Mouse (Mus musculus) small intestine, adult 2 months (tissue): Measurements from ENCODE around the gene Nkx2-3. TPM values are rescaled to one million over a fixed set of nuclear protein-coding genes. Genes with fewer than 3 reads are reported as not detected.

Experiments
- H3K27ac ChIP-seq: fragments of 200-500 bp; 2 replicates; pipeline ENCODE4 v1.5.1; 2012; ENCODE audit warnings: low read depth, low read length, control low read depth, inconsistent platforms; ENCODE audit not compliant: insufficient read depth
- H3K27me3 ChIP-seq: fragments of 200-500 bp; 2 replicates; pipeline ENCODE4 v1.6.1; 2012; ENCODE audit warnings: mild to moderate bottlenecking, moderate library complexity, low read length, inconsistent platforms; ENCODE audit not compliant: control insufficient read depth, insufficient read depth
- H3K36me3 ChIP-seq: fragments of 200-500 bp; 2 replicates; pipeline ENCODE4 v1.6.1; 2012; ENCODE audit warnings: mild to moderate bottlenecking, low read length, control low read depth, inconsistent platforms; ENCODE audit not compliant: control insufficient read depth, insufficient read depth
- H3K4me1 ChIP-seq: fragments of 200-500 bp; 2 replicates; pipeline ENCODE4 v1.6.1; 2012; ENCODE audit warnings: low read length, inconsistent platforms, mixed read lengths; ENCODE audit not compliant: control insufficient read depth, insufficient read depth, insufficient read length
- H3K4me3 ChIP-seq: fragments of 200-500 bp; 2 replicates; pipeline ENCODE4 v1.5.1; 2012; ENCODE audit warnings: low read depth, mild to moderate bottlenecking, control low read depth, inconsistent platforms, low read length, moderate library complexity
- CTCF ChIP-seq: fragments of 200-500 bp; IDR thresholded peaks from 2 replicates; pipeline ENCODE4 v1.5.1; 2012; ENCODE audit warnings: low read depth, mild to moderate bottlenecking, control low read depth, inconsistent platforms, low read length, moderate library complexity, mixed read lengths; ENCODE audit not compliant: insufficient replicate concordance, insufficient read length; ENCODE audit errors: extremely low read depth
- POLR2A ChIP-seq: fragments of 200-500 bp; IDR thresholded peaks from 2 replicates; pipeline ENCODE4 v1.6.1; 2012; ENCODE audit warnings: low read depth, mild to moderate bottlenecking, control low read depth, inconsistent platforms, low read length, moderate library complexity
- WGBS: fragments of 180-500 bp; shearing (Covaris S2); methylation state at CpG from one replicate; pipeline ENCODE4 v1.1.7; 2018; 5-methylcytosine and 5-hydroxymethylcytosine counted together
- polyA plus RNA-seq: library from polyadenylated mRNA; depleted of rRNA; stranded (reverse); fragments of >200 nt; gene quantifications from 2 replicates; pipeline ENCODE4 v1.2.3, GENCODE M21; 2012

The Nkx2-3 gene
- polyA plus RNA-seq, 1 experiment: 24.9 TPM

DNA sequence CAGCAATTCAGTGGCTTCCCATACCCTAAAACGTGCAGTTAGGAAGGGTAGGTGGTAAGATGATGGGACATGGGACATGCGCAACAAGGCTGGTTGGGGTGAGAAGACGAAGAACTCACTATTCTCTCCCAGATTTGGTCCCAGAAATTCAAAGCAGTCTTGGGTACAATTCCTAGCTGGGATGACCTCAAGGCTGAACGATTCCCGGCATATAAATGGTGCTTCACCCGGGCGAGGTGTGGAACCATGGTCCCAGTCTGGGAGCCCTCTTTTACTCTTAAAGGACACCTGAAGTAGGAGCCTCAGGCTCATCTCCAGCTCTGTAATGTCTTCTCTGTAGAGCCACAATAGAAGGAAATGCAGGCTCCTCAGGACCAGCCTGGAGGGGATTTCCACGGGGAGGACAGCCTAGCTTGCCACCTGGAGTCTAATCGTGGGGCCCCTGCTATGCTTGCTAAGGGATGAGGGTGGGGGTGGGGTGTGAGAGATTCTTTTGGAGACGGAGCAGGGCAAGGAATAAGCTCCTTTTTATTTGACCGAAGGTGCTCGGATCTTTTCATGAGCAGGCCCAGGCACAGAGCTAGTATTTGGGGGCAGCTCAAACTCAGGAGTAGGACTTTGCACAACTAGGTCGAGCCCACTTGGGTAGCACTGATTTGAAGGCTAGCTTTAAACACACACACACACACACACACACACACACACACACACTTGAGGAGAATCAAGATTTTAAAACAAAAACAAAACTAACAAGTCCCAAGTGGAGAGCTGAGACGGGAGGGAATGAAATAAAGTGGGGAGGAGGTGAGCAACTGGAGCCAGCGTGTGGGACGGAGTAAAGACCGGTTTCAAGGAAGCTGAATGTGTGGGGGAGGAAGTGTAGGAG, 6.2 kb upstream of the Nkx2-3 start:
- TF ChIP-seq CTCF: no peak
- peak overlapping the region; percentile 51 for H3K27ac ChIP-seq
- peak overlapping the region; percentile 52; the same call in 1 of the 2 replicates for H3K4me3 ChIP-seq
- H3K4me1 ChIP-seq: peaks cover 2% of the 10 kb centered on the region; the same call in 1 of the 2 replicates
- H3K27me3 ChIP-seq: peaks cover 79% of the 10 kb centered on the region
- no peaks in the 10 kb centered on the region for H3K36me3 ChIP-seq
- 17% methylated on average over 17 of the region's 17 CpGs for WGBS

DNA sequence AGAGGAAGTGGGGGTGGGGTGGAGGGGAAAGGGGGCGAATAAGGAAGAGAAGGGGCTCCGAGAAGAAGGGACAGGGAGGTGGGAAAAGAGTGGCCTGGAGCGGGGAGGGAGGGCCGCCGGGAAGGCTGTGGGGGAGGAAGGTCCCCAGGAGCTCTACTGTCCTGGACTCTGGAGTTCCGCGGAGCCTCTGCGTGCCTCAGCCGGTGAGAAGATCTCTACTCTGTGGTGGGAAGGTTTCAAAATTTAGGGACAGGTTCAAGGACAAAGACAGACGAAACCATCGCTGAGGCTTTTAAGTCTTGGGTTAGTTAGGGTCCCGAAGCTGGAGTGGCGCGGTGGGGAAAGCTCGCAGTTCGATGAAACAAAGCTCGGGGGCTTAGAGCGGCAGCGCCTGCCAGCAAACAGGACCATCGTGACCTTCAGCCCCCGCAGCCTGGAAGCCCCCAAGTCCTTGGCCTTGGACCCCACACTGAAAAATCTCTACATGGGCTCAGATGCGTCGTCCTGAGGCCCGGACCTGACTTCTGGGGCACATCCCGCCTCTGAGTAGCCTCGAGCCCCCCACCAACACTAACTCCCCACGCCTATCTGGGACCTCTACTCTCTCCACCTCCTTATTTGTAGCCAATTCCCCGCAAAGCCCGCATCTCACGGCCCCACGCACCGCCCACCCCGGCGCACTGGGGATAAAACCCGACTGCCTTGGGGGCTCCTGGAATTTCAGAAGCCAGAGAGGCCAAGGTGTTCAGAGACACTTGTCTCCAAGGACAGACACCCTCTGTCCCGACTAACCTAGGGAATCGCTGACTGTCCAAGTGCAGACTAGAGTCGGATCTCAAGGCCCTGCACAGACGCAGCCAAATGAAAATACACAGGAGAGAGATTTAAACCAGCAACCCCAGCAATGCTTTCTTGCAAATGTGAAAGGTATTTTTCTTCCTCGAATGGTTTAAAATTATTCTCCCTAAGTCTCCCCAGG, 5.3 kb upstream of the Nkx2-3 start:
- H3K27me3 ChIP-seq: peaks cover 80% of the 10 kb centered on the region
- 4% methylated on average over 40 of the region's 40 CpGs for WGBS
- H3K4me3 ChIP-seq: peak overlapping the region; percentile 52
- H3K4me1 ChIP-seq: no peaks in the 10 kb centered on the region; the same call in 1 of the 2 replicates
- no peaks in the 10 kb centered on the region for H3K36me3 ChIP-seq
- H3K27ac ChIP-seq: peak overlapping the region; percentile 74
- TF ChIP-seq CTCF (0 out of 2 replicates have a peak, but pooled peaks have one; percentile 3), POLR2A (no peak)

DNA sequence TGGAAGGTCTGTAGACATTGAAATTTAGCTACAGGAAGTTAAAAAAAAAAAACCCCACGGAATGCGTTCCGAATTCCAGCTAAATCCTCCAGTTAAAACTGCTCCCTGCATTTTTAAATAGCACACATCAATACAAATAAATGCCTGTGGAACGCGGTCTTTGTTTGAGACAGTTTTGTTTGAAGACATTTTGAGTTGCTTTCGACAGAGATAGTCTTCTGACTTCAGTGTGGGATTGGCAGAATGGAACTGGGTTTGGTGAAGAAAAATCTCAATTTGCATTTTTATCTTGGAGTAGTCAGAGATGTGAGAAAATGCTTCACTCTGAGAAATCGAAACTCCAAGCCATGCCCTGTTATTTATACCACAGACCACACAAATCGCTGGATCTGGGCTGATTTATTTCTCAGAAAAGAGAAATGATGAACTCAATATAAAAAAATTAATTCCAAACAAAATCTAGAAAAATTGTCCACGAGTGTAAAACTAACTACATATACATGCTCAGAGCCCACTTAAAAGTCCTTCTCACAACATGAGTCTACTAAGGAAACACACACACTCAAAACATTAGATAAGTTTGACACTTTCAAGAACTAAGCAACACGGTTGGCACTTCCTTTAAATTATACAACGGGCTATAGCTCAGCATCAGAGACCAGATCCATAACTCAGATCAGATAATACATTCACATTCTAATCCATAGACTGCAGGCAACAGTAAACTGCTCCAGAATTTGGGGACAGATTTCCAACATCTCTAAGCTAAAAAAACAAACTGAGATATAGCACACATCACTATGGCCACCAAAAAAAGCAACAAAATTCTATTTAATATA, 4.1 kb upstream of the Nkx2-3 start:
- Histone ChIP-seq H3K27me3 (peaks cover 85% of the 10 kb centered on the region), H3K27ac (peak overlapping the region; percentile 53; the same call in 1 of the 2 replicates), H3K4me3 (no peak overlapping the region; the same call in 1 of the 2 replicates), H3K36me3 (no peaks in the 10 kb centered on the region), H3K4me1 (peaks cover 4% of the 10 kb centered on the region; the same call in 1 of the 2 replicates)
- WGBS: 3% methylated on average over 11 of the region's 11 CpGs
- TF ChIP-seq POLR2A: no peak
- TF ChIP-seq CTCF: no peak

DNA sequence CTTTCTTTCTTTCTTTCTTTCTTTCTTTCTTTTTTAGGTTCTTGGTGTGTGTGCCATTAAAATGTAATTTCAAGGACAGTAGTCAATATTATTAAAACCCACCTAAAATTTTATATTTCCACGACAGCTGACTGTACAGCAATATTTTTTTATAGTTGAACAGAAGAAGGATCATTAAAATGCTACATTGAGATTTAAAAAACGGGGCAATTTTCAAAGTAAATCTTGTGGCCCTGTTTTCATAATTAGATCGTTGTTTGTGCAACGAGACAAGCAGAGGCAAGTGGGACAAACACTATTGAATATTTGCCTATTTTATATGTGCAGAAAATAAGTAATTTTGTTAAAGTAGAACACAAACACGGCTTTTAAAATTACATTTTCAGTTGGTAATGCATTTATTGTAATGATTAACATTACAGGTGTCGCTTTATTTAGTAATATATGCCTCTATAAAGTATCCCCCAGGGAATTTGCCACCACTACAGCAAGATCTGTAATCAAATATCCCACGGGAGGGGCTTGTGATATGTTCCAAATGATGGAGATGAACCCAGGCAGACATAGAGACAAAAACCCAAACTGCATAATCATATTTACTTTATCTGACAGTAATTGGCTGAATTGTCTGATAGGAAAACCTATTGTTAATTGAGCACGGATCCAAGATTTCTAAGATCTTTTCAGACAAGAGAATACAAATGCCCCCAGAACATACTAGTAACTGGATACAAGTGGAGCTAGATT, 3.2 kb upstream of the Nkx2-3 start:
- H3K27me3 ChIP-seq: peaks cover 85% of the 10 kb centered on the region
- H3K27ac ChIP-seq: peak overlapping the region; percentile 69; the same call in 1 of the 2 replicates
- peaks cover 4% of the 10 kb centered on the region; the same call in 1 of the 2 replicates for H3K4me1 ChIP-seq
- WGBS: 16% methylated on average over 8 of the region's 8 CpGs
- peak overlapping the region; percentile 63 for H3K4me3 ChIP-seq
- H3K36me3 ChIP-seq: peaks cover under 1% of the 10 kb centered on the region; the same call in 1 of the 2 replicates
- no peak for TF ChIP-seq CTCF
- TF ChIP-seq POLR2A: no peak

DNA sequence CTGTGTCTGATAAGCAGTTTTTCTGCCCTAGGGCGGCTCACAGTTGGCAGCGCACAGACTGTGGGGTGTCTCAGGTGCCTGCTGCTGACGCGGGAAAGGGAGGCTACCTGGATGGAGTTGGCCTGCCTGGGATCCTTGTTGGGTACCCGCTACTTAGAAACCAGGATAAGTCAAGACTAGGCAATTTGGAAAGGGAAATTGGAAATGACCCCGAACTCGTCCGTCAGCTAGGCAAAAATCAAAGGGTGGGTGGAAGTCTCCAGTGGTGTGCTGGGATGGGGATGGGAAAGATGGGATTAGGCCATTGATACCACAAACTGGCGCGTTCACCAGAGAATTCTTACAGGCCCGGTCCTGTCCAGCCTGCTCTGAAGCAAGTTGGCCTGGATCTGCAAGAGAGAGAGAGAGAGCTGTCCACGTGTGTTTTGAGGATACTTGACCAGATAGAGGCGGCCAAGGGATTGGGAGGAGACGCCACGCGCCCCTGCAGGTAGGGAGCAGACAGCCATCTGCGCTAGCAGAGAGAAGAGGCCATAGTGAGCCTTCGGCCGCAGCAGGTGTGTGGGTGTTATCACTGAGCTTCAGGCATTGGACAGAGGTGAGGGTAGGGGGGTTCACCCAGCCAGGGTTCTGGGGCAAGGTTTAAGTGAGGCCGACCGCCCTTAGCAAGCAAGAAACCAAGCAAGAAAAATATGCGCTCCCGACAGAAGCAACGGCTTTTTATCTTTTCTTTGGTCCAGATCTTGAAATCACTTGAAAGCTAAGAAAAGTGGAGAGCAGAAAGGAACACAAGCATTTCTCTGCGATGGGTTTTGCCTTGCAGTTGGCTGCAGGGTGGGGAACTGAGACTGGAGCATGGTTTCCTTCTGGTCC, 2.4 kb upstream of the Nkx2-3 start:
- Histone ChIP-seq H3K4me1 (peaks cover 8% of the 10 kb centered on the region), H3K27ac (peak overlapping the region; percentile 69), H3K36me3 (peaks cover 2% of the 10 kb centered on the region; the same call in 1 of the 2 replicates), H3K4me3 (peak overlapping the region; percentile 63), H3K27me3 (peaks cover 85% of the 10 kb centered on the region)
- no peak for TF ChIP-seq CTCF
- no peak for TF ChIP-seq POLR2A
- WGBS: 7% methylated on average over 25 of the region's 25 CpGs
